Mouse (Mus musculus) gastrocnemius, postnatal 14 days (tissue): ENCODE measurements around the gene Plekhg6. TPM values are rescaled to one million over a fixed set of nuclear protein-coding genes. Genes with fewer than 3 reads are reported as not detected.

Experiments
- DNase-seq: peaks from one replicate; pipeline ENCODE4 v3.0.0; 2021; ENCODE audit warnings: mixed read lengths
- intact Hi-C: fragments of 180-260 bp; cut with DNase I; formaldehyde crosslinking; loops from one replicate; pipeline ENCODE4 v1.15.1; 2025; ENCODE audit warnings: low total_unique reads
- total RNA-seq, 2 experiments: library from RNA; stranded (reverse); gene quantifications; 2 replicates each; pipeline ENCODE4 v1.2.3; 2021

The Plekhg6 gene
- total RNA-seq, 2 experiments from 2014 or later = not detected

DNA sequence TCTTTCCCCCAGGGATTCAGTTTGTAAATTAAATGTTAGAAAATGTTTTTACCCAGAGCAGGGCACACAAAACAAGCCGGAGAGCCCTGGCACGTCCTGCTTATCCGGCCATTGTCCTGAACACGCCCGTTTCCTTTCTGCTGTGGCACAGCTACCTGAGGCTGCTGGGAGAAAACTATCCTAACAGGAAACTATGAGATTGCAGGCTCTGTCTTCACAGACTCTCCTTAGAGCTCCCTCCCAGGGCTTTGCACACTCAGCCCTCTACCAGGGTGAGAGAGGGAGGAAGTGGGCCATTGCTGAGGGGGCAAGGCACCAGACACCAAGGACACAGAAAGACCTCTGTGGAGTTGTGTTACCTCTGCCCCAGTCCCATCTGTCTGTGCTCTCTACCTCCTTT is 40.3 kb downstream of the Plekhg6 start:
- DNase-seq = no peak
- intact Hi-C loops = no loop called here

DNA sequence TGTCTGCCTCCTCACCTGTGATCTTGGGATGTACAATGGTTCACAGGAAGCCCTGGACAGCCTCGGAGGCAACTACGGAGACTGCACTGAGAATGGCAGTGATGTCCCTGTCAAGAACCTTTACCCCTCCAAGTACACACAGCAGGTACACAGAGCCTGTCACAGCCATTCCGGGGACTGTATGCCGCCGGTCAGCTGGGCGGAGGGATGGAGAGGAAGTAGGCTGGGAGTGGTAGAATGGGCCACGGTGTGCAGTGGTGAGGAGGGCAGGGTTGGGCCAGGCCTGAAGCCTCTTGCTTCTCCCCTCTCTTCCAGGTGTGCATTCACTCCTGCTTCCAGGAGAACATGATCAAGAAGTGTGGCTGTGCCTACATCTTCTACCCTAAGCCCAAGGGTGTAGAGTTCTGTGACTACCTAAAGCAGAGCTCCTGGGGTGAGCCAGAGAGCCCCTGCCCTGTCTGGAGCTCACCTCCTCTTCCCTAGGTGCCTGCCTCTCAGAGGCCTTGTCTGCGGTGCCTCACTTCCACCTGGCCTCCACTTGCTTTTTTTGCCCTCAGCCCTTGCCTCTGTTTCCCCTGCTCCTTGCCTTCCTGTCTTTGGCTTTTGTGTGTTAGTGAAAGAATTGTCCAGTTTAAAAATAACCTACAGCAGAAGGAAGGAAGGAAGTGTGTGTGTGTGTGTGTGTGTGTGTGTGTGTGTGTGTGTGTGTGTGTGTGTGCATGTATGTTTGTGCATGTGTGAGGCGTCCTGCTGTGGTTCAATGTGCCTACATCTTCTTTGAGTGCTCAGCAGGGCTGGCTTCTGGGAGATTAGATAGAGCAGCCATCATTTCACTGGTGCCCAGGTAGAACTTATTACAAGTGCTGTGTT is 41.6 kb downstream of the Plekhg6 start:
- intact Hi-C loops = no loop called here
- DNase-seq = peak; percentile 3

DNA sequence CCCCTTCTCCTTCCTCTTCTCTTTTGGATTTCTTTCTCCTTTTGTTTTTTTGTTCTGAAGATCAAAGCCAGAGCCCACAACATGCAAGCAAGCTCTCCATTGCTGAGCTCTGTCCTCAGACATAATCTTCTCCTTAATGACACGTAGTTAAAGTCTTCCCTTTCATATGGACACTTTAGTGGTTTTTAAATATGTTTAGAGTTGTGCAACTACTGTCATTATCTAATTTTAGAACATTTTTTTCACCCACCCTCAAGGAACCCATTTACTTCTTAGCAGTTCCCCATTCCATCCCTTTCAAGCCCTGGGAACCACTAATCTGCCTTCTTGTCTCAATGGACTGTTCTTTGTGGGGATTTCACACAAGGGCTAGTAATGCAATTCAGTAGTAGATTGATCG is 46.2 kb downstream of the Plekhg6 start:
- DNase-seq = no peak
- intact Hi-C loops = no loop called here

DNA sequence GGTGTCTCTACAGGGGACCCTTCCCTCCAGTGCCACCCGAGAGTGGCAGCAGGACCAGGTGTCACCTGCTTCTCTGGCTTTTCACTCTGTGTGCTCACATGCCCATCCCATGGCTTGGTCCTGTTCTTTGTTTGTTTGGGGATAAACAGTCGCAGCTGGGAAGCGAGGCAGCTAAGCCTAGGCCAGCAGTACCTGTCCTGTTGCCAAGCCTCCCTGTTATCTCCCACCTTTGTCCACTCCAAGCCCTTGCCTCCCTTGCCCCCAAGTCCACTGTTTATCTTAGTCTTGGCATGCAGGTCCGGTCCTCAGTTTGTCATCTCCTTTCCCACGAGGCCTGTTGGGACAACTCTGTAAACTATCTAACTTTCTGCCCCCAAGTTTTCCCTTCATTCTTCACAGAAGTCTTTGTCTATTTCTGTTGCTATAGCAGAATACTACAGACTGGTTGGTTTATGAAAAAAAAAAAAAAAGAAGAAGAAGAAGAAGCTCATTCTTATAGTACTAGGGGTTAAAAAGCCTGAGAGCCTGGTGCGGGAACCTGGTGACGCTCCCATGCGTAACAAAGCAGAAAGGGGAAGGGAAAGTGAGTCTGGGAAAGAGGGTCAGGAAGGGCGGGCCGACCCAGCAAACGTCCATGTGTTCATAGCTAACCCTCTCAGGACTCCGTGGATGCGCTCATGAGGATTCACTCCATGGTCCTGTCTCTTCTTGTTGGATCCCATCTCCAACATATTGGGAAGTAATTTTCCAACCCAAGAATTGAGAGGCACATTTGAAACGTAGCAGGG is 47.3 kb downstream of the Plekhg6 start:
- DNase-seq = no peak
- intact Hi-C loops = no loop called here

GRCm38 (mm10) chr6:125330626-125331326 is 49.8 kb downstream of the Plekhg6 start:
- intact Hi-C loops = no loop called here
- peak; percentile 92 for DNase-seq

DNA sequence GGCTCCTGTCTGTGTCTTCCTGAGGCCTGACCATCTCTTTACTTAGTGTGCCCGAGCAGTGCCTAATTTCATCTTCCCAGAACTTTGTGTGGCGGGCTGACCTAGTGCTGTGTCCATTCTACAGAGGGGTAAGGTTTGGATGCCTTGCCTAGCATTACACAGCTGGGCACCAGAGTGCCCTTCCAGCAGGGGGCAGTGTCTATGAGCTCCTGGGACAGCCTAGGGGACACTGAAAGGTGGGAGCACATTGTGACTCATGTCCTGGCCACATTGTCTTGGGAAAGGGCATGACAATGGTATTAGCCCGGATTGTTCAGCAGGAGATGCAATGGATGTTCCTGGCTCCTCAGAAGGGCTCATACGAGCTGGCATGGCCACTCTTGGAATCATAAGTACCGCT is 52.4 kb downstream of the Plekhg6 start:
- DNase-seq = peak; percentile 46
- intact Hi-C loops = loop anchor here (5.0 kb wide), 1 partner anchor 34 kb away; no protein-coding TSS in a partner anchor

DNA sequence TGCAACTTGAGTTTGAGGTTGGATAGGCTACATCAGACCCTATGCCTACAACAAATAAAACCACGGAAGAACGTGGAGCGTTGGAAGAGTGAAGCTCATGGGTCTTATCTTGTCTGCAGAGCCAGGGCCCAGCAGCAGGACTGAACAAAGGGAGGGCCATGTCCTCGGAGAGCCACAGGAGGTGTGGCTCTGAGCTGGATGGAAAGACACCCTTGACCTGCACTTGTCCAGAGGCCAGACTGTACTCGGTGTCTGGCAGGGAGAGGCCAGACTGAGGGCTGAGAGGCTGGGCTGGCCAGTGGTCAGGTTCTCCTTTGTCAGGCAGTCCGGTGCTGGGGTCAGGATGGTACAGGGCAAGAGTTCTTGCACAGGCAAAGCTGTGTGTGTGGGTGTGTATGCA is 55.3 kb downstream of the Plekhg6 start:
- intact Hi-C loops = loop anchor here (5.0 kb wide), 1 partner anchor 37 kb away; no protein-coding TSS in a partner anchor
- DNase-seq = no peak

GRCm38 (mm10) chr6:125323547-125323946 is 57.0 kb downstream of the Plekhg6 start:
- intact Hi-C loops = no loop called here
- no peak for DNase-seq

- intact Hi-C loops = no loop called here
- DNase-seq = no peak
These were observed 57.8 kb downstream of the Plekhg6 start for GRCm38 (mm10) chr6:125322794-125323193.

DNA sequence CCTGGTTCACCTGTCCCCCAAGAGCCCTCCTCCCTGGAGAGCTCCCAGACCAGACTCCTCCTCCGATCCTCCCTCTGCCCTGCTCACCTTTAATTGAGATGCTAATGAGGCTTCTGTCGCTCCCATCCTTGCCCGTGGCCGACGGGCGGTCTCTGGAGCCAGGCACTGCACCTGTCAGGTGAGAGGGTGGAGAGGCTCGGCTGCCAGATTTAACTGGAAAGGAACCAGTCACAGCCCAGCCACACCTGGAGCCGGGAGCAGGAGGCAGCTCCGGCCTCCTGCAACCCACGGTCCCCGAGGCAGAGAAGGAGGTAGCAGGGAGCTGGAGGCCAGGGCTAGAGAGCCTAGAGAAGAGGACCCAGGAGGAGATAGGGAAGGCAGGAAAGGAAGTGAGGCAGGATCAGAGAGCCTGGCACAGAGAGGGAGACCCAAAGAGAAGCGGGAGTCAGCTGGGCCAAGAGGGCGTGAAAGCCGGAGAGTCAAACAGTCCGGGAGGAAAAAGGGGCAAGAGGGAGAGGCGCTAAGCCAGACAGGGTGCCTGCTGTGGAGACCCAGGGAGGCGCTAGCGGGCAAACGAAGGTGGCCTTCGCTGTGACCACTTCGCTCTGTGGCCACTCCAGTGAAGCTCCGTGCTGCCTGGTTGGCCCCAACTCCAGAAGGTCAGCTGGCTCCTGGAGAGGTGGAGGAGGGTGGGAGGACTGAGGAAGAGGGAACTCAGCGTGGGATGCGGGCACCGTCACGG is 59.3 kb downstream of the Plekhg6 start:
- no peak for DNase-seq
- intact Hi-C loops = no loop called here

DNA sequence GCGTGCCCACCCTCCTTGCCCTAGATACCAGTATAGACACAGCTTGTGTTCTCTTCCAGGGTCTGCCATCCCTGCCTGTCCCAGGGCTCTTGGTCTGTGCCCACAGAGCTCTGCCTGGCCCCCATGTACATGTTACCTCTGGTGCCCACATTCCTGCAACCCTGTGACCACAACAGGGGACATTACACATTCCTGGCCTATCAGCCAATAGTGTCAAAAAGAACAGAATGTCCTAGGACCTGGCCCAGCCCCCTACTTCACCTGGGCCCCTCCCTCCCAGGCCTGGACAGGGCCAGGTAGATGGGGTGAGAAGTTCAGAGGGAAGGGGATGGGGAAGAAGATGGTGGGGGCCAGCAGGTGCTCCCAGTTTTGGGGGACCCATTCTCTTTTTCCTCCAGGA is 60.3 kb downstream of the Plekhg6 start, which contains the start of gene Scnn1a:
Gene Scnn1a (plus strand): TSS at position 337 of the 400 bp plus-strand sequence.
- intact Hi-C loops = no loop called here
- no peak for DNase-seq

DNA sequence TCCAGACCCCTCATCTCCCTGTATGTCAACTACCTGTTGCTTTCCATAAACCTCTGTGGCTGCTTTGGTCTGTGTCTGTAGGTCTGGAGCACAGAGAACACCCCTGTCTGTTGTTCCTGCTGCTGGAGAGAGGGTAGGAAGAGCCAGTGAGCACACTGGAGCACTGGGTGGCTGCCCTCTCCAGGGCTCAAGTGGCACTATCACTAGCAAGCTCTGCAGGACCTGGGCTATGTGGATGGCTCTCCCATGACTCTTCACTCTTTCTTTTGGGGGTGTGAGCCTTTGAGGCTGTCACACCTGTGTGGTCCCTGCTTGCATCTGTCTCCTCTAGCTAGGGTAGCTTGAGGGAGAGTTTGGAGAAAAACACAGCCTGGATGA is 60.7 kb downstream of the Plekhg6 start:
- no peak for DNase-seq
- intact Hi-C loops = no loop called here

DNA sequence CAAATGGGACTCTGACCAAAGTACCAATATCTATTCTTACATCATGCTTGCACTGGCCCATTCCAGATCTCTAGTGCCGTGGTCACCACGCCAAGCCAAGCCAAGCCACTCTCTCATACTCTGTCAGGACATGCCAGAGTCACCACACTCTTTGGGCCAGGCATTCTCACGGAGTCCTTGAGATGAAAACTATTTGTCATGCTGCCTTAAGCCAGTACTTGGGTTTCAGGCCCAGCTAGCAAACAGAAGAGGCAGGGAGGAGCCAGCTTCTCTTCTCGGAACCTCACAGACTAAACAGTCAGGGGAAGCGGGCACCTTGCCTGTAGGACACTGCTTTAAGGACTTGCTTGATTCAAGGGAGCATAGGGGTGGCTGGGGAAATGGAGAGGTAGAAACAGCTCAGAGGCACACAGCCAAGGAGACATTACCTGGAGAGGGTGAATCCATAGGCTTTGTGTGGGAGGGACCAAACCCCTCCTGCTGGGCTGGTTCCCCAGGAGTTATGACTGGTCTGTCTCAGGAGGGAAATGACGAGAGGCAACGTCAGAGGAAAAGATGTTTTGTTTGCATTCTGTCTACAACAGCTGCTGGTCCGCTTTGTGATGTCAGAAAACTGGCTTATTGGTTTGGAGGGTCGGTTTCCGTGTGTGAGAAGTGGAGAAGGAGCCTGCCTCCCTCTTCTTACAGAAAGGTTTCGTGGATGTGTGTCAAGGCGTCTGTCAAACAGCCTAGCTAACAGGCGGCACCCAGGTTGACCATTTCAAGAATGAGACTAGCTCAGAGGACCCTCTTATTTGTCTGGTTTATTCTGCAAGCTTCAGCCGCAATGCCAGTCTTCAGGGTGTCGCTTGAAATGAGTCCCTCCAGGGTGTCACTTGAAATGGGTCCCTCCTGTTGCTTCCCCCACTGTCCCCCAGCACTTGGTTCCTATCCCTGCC is 61.3 kb downstream of the Plekhg6 start:
- intact Hi-C loops = no loop called here

GRCm38 (mm10) chr6:125317077-125317476 is 63.5 kb downstream of the Plekhg6 start:
- no peak for DNase-seq
- intact Hi-C loops = no loop called here

More for the DNA sequence above, 61.3 kb downstream of the Plekhg6 start:
- DNase-seq = no peak

- DNase-seq = no peak
These were observed 65.8 kb downstream of the Plekhg6 start for GRCm38 (mm10) chr6:125314746-125315145.

GRCm38 (mm10) chr6:125314231-125314563 is 66.4 kb downstream of the Plekhg6 start:
- intact Hi-C loops = no loop called here
- DNase-seq = no peak

More at GRCm38 (mm10) chr6:125314746-125315145, 65.8 kb downstream of the Plekhg6 start:
- intact Hi-C loops = no loop called here

DNA sequence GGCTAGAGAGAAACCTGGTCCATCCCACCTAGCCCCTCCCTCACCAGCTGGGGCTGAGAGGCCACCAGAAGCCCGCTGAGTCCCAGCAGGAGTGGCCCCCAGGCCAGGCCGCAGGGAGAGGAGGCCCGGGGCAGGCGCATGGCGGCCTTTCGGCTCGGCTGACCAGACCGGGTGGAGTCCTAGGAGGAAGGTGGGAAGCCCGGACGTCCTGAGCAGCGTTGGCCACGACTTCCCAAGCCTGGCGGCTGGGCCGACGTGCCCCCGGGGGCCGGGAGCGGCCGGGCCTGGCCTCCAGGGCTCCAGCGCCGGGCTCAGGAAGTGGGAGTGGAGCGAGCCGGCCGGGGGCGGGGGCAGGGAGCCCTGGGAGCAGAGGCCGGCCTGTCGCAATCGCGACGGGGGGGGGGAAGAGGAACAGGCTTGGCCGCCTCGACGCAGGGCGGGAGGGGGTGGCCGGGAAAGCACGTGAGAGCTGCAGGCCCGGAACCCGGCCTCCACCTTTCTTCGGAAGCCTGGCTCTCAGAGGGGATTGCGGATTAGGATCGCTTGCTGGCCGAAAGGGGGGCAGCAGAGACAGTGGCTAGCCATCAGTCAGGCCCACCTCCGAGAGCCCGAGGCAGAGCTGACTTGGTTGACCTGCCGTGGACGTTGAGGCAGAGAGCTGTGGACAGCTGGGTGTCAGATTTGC is 66.9 kb downstream of the Plekhg6 start, which contains the start of gene Ltbr:
Gene Ltbr (minus strand): TSS at position 340 of the 685 bp plus-strand sequence.
- DNase-seq = peak; percentile 94
- intact Hi-C loops = no loop called here
